Mouse (Mus musculus) heart, adult 8-10 months (tissue): ENCODE results near the gene Hspe1. TPM values are rescaled to one million over a fixed set of nuclear protein-coding genes. Genes with fewer than 3 reads are reported as not detected.
"Not testable (repeated sequence)": the region's sequence is repeated elsewhere in the genome, so short reads cannot be mapped to it uniquely, and the experiment has no call there.

ENCODE experiments used
- DNase-seq: peaks from one replicate; pipeline ENCODE4 v3.0.0; 2022; ENCODE audit warnings: low spot score
- total RNA-seq, 4 experiments: library from RNA; stranded (reverse); gene quantifications; 2 replicates each; pipeline ENCODE4 v1.2.4; 2022

Gene Hspe1
- total RNA-seq, 4 experiments from 2014 or later, result 149 to 184 (median 172) TPM

DNA sequence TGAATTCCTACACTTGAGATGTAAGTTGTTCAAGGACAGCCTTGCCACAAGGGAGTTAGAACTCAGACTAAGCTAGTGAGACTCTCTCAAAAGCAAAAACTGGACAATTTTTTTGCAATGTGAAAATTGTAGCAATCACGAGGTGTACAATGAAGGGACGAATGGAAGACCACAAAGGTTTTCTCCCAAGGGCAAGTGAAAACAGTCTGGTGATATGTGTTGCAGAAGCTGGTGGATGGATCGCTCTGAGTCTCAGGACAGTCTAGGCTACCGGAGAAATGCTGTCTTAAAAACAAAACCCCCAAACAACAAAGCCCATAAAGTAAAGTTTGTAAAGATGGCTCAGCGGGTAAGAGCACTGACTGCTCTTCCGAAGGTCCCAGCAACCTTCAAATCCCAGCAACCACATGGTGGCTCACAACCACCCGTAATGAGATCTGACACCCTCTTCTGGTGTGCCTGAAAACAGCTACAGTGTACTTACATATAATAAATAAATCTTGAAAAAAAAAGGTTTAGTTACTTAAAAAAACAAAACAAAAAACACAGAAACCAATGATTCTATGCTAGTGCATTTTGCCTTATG is 2.1 kb upstream of the Hspe1 start:
- DNase-seq, result no peak

- no peak for DNase-seq
These were observed 998 bp upstream of the Hspe1 start for GRCm38 (mm10) chr1:55086868-55087400.

DNA sequence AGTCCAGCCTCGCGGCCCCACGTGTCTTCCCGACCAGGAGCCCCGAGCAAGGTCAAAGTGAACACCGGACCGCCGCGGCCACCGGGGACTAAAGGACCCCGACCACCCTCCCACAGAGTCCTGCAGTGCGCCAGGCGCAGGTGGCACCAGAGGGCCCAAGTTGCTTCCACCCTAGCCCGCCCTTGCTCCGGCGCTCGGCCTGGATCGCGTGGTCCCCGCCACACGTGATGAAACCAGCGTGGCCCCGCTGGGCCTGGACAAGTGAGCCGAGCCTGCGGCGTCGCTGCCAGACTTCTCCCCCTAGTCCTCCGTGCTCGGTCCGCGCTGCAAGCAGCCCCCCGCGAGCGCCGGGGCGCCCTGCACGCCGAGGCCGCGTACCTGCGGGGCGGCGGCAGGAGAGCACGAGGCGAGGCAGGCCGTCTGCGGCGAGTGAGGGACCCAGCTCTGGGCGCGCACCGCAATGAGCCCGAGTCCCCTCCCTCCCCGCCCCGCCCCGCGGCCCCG is 479 bp upstream of the Hspe1 start:
- DNase-seq, result peak; percentile 51

GRCm38 (mm10) chr1:55088611-55089497 is 922 bp downstream of the Hspe1 start:
- DNase-seq, result no peak

- no peak for DNase-seq
These were observed 1.6 kb downstream of the Hspe1 start for GRCm38 (mm10) chr1:55089498-55090064.

DNA sequence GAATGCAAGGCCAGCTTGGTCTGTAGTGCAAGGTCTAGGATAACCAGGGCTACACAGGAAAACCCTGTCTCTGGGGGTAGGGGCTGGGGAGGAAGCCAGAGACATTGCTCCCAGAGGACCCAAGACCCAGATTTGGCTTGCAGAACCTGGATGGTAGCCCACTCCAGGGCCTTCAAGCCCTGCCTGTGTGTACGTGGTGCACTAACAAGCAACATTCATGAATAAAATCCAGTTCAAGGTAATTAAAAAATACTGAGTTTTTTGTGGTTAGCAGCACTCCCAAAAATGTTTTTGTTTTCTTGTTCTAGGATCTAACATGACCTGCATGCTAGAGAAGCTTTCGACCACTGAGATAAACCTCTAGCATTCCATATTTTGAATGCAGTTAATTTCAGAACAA is 4.1 kb downstream of the Hspe1 start:
- DNase-seq, result no peak

- no peak for DNase-seq
These were observed 4.5 kb downstream of the Hspe1 start for GRCm38 (mm10) chr1:55092469-55092868.

DNA sequence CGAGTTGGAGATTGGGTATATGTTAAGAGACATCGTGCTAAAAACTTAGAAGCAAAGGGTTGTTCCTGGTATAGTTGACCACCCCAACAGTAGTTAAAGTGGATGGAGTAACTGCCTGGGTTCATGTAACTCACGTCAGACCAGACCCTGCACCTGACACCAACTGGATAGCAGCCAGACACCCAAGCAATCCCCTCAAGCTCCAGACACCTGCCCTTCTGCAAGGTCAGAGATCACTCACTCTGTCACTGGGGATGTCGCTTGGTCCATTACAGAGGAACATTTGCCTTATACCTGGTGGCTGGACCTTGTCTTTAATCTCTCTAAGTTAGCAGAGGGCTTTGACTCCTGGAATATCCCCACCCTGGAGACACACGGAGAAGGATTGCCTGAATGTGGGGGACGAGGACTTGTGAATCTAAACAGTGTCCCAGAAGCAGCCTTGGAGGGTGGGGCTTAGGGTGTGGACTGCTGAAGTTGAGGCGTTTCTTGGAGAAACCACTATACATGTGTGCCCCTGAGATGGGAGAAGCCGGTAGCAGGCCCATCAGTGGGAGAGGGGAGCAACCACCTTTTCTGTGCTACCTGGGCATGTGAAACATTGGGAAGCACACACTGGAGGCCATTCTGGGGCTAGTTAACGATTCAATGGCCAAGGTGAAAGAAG is 19.1 kb downstream of the Hspe1 start:
- DNase-seq, result no peak

- no peak for DNase-seq
These were observed 19.7 kb downstream of the Hspe1 start for GRCm38 (mm10) chr1:55107644-55108043.

DNA sequence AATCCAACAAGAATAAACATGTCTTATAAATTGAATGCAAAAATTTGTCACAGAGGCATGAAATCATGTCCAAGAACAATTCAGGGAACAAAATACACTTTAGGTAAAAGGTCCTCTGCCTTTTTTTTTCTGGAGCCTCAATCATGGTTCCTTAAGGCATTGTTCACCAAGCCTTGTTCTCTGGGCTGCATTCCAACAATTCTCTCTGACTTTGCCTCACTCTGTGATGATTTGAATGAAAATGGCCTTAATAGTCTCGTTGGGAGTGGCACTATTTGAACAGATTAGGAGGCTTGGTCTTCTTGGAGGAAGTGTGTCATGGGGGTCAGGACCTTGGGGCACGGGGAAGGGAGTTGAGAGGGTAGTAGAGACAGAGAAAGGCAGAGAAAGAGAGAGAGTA is 20.5 kb downstream of the Hspe1 start:
- DNase-seq, result no peak

GRCm38 (mm10) chr1:55109066-55109766 is 21.3 kb downstream of the Hspe1 start:
- no peak for DNase-seq

DNA sequence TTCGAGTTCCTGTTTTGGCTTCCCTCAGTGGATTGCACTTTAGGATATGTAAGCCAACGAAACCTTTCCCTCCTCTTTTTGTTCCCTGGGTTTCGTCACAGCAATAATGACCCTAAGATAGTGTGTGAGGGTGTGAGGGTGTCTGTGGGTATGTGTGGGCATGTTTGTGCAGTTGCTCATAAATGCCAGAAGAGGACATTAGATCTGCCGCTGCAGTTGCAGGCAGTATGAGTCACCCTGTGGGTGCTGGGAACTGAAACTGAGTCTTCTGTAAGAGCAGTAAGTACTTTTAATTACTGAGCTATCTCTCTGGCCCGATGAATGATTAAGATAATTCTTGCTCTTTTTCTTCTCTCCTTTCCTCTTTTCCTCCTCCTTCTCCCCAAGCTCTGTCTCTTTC is 35.1 kb downstream of the Hspe1 start:
- no peak for DNase-seq

DNA sequence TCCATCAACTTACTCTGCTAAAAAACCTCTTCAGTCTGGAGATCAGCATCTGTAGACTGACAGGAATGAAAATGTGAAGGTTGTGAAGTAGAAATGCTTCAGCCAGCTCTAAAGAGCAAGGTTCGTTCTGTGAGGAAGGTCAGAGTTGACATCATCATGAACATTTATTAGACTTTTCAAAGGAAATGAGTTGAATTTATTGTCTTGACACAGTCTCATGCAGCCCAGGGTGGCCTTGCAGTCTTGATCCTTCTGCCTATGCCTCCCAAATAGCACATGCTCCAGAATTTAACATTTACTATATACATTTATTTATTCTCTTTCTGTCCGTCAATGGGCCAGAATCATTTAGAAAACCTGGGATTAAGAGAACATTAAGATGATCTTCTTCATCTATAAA is 35.6 kb downstream of the Hspe1 start:
- no peak for DNase-seq

DNA sequence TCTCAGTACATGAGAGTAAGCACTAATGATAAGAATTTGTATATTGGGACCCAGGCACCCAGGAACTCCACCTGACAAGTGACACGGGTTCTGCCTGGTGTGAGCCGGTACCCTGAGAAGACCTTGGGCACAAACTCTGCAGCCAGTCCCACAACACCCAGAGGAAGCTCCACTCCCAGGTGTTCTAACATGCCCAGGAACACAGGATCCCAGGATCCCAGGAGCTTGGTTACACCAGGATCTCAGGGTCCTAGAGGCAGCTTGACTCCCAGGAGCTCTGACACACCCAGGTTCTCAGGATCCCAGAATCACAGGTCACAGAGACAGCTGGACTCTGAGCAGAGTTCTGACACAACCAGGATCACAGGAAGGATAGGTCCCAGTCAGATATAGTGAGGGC is 36.2 kb downstream of the Hspe1 start:
- not testable (repeated sequence) for DNase-seq

GRCm38 (mm10) chr1:55129716-55130115 is 41.8 kb downstream of the Hspe1 start:
- DNase-seq, result no peak

DNA sequence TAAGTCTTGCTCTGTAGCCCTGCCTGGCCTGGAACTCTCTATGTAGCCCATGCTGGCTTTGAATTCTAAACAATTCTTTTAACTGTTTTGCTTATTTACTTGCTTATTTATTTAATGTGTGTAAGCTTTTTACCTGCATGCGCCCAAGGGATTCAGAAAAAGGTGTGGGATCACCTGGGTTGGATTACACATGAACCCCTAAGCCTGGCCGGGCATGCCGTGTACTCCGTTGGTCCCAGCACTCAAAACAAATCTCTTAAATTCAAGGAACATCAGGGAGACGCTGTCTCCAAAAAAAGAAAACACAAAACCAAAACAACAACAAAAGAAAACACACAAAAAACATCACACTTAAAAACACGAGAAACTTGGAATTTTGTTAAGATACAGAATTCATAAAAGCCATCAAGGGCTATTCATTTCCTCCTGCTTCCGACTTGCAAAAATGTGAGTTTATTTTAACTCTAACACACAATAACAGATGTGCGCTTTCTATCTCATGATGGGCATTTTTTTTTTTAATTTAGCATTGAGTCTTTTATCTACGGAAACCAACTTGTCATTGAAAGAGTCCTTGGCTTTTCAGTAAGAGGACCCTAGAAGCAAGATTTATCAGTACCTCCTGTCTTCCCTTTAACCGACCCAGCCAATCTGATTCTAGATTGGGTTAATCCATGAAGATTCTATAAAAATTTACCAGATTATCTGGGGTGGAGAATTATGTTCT is 42.4 kb downstream of the Hspe1 start:
- DNase-seq, result no peak

DNA sequence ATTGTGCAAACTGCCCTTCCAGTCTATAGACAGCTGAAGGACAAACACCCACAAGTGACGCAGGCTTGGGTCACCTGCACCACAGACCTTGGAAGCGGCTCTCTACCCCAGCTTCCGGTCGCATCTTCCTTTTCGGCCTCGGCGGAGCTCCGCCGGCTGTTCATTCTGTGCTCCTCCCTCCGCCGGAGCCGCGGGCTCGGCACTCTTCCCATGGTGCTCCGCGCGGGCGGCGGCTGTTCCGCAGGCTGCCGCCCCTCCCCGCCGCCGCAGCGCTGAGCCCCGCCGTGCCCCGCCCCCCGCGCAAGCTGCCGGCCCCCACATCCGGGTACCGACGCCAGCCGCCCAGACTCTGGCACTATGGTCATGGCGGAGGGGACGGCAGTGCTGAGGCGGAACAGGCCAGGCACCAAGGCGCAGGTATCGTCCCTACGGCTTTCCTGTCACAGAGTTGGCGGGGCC is 43.0 kb downstream of the Hspe1 start, which contains the start of gene Mob4:
Mob4 (plus strand) TSS at position 289 of the 459 bp plus-strand sequence.
- peak; percentile 89 for DNase-seq

GRCm38 (mm10) chr1:55131424-55132014 is 43.6 kb downstream of the Hspe1 start:
- no peak for DNase-seq

DNA sequence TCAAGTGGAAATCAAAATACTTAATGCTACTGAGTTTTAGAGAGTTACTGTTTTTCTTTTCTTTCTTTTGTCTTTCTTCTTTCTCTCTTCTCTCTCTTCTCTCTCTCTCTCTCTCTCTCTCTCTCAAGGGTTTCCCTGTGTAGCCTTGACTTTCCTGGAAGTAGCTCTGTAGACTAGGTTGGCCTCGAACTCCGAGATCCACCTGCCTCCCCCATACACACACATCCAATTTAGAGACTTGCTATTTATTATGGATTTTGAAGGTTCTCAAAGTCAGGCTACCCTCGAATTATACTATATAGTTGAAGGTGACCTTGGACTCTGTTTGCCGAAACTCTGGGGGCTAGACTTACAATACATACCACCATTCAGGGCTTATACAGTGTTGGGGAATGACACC is 44.4 kb downstream of the Hspe1 start:
- no peak for DNase-seq

GRCm38 (mm10) chr1:55133173-55133572 is 45.2 kb downstream of the Hspe1 start:
- DNase-seq, result no peak
